Mouse (Mus musculus): Measurements from ENCODE around the gene Vav2. TPM values are rescaled to one million over a fixed set of nuclear protein-coding genes. Genes with fewer than 3 reads are reported as not detected.

The Vav2 gene
- polyA plus RNA-seq, 1 experiment, result 18.8 TPM

DNA sequence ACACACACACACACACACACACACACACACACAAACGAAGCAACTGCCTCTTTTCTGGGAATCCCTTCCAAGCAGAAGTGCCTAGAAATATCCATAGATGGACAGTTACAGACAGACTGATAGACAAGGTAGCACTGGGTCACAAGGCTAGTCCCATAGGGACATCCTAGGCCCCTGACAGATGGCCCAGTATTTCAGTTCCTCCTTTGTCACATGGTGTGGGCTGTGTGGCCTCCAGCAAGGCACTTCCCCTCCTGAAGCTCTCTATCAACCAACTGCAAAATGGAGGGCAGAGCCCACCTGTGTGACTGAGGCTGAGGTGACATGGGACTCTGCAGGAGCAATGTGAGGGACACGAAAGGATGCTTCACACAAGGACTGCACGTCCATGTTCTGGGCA is 115.2 kb downstream of the Vav2 start:
- WGBS, result 63% methylated on average over 3 of the region's 3 CpGs
- Histone ChIP-seq H3K4me3 (replicated peaks; ENCODE audit: control insufficient read depth, low read depth, low read length) (no peak overlapping the region), H3K4me1 (ENCODE audit: control insufficient read depth, insufficient read depth, low read length) (peaks cover 13% of the 10 kb centered on the region), H3K27ac (ENCODE audit: control insufficient read depth, insufficient read depth, low read depth, low read length, poor library complexity) (peak overlapping the region; percentile 74)
- TF ChIP-seq POLR2A (IDR thresholded peaks at IDR 0.05; ENCODE audit: borderline replicate concordance, control insufficient read depth, low read depth, low read length) (no peak), CTCF (IDR thresholded peaks at IDR 0.05; ENCODE audit: control insufficient read depth, insufficient read depth, low read length) (no peak)

DNA sequence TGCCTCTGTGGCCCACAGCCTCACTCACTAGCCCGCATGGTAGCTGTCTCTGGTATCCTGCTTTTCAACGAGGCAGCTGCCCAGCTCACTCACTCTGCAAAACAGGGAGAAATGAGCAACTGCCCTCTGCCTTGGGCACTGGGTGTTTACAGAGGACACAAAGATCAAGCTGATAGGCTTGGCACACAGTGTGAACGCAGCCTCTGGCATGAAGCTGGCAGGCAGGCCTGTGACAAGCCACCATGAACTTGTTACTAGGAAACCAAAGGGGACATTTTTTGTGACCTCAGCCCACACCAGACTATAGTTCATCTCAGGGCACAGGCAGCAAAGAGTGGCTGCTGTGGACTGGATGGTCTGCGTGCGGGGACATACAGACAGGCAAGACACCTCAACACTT is 115.9 kb downstream of the Vav2 start:
- WGBS, result 80% methylated on average over 5 of the region's 5 CpGs
- Histone ChIP-seq H3K4me3 (replicated peaks; ENCODE audit: control insufficient read depth, low read depth, low read length) (no peak overlapping the region), H3K27ac (ENCODE audit: control insufficient read depth, insufficient read depth, low read depth, low read length, poor library complexity) (peak overlapping the region; percentile 74), H3K4me1 (ENCODE audit: control insufficient read depth, insufficient read depth, low read length) (peaks cover 13% of the 10 kb centered on the region)
- TF ChIP-seq CTCF (IDR thresholded peaks at IDR 0.05; ENCODE audit: control insufficient read depth, insufficient read depth, low read length), result no peak
- no peak for TF ChIP-seq POLR2A (IDR thresholded peaks at IDR 0.05; ENCODE audit: borderline replicate concordance, control insufficient read depth, low read depth, low read length)

DNA sequence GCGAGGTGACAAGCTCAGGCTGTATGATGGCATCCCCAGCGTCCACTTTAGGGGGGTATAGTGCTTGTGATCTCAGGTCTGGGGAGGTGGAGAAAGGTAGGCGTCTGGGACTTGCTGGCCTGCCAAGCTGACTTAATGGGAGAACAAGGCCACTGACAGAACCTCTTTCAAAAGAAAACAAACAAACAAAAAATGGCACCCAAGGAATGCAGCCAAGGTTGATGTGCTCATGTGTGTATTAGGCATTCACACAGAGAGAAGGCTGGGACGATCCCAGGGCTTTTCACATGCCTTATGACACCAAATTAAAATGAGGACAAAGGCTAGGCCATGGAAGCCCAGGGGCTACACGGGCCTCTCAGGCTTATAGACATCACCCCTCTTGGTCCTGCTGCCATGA is 116.6 kb downstream of the Vav2 start:
- 74% methylated on average over 5 of the region's 5 CpGs for WGBS
- Histone ChIP-seq H3K4me1 (ENCODE audit: control insufficient read depth, insufficient read depth, low read length) (peaks cover 13% of the 10 kb centered on the region), H3K27ac (ENCODE audit: control insufficient read depth, insufficient read depth, low read depth, low read length, poor library complexity) (peak overlapping the region; percentile 74), H3K4me3 (replicated peaks; ENCODE audit: control insufficient read depth, low read depth, low read length) (no peak overlapping the region)
- TF ChIP-seq POLR2A (IDR thresholded peaks at IDR 0.05; ENCODE audit: borderline replicate concordance, control insufficient read depth, low read depth, low read length), result no peak
- no peak for TF ChIP-seq CTCF (IDR thresholded peaks at IDR 0.05; ENCODE audit: control insufficient read depth, insufficient read depth, low read length)

DNA sequence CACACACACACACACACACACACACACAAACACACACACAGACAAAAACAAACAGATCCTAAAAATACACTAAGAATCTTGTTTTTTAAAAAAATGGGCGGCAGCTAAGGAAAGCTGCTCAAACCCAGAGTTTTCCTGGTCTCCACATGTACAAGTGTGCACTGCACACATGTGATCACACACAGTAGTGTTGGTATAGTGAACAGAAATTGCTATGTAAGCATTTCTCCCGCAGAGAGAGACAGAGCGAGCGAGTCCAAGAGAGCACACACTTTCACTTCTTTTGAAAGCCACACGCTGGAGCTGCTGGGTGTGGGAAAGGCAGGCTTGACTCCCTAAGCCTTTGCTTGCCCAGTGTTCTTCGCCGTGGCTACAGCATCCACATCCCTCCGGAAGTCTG is 120.2 kb downstream of the Vav2 start:
- no peak overlapping the region for H3K27ac ChIP-seq (ENCODE audit: control insufficient read depth, insufficient read depth, low read depth, low read length, poor library complexity)
- WGBS, result 70% methylated on average over 8 of the region's 8 CpGs
- H3K4me3 ChIP-seq (replicated peaks; ENCODE audit: control insufficient read depth, low read depth, low read length), result no peak overlapping the region
- peaks cover 7% of the 10 kb centered on the region for H3K4me1 ChIP-seq (ENCODE audit: control insufficient read depth, insufficient read depth, low read length)
- TF ChIP-seq CTCF (IDR thresholded peaks at IDR 0.05; ENCODE audit: control insufficient read depth, insufficient read depth, low read length), result no peak
- TF ChIP-seq POLR2A (IDR thresholded peaks at IDR 0.05; ENCODE audit: borderline replicate concordance, control insufficient read depth, low read depth, low read length), result no peak

DNA sequence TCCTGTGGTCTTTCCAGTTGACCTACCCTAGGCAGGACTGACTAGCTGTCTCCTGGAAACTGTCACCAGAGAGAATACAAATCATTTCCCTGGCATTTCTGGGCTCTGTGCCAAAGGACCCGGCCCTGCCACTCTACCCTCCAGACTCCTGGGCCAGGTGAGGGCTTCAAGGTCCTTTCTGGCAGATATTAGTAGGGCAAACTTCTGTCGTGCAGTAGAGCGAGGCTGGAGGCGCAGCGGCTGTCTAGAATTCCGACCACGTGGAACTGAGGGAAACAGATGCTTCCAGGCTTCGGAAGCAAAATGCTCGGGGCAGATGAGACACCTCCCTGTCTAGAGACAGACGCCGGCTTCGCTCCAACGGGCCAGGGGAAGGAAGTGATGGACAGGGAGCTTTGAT is 122.1 kb downstream of the Vav2 start:
- 67% methylated on average over 13 of the region's 13 CpGs for WGBS
- Histone ChIP-seq H3K4me1 (ENCODE audit: control insufficient read depth, insufficient read depth, low read length) (peaks cover 1% of the 10 kb centered on the region; the same call in 1 of the 2 replicates), H3K27ac (ENCODE audit: control insufficient read depth, insufficient read depth, low read depth, low read length, poor library complexity) (no peak overlapping the region), H3K4me3 (replicated peaks; ENCODE audit: control insufficient read depth, low read depth, low read length) (no peak overlapping the region)
- no peak for TF ChIP-seq CTCF (IDR thresholded peaks at IDR 0.05; ENCODE audit: control insufficient read depth, insufficient read depth, low read length)

DNA sequence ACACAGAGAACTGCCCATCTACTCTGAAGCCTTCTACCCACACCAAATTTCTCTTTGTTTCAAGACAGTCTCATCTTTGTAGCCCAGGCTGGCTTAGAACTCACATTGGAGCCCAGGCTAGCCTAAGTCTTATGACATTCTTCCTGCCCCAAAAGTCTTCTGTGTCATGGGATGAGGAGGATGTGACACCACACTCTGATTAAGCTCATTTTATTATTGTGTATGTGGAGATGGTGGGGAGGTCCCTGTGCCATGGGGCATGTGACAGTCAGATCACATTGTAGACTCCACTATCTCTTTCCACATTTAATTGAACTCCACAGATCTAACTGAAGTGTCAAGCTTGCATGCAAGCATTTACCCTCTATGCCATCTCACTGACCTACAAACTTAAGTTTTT is 122.8 kb downstream of the Vav2 start:
- no peak overlapping the region for H3K27ac ChIP-seq (ENCODE audit: control insufficient read depth, insufficient read depth, low read depth, low read length, poor library complexity)
- peaks cover 1% of the 10 kb centered on the region; the same call in 1 of the 2 replicates for H3K4me1 ChIP-seq (ENCODE audit: control insufficient read depth, insufficient read depth, low read length)
- H3K4me3 ChIP-seq (replicated peaks; ENCODE audit: control insufficient read depth, low read depth, low read length), result no peak overlapping the region
- no peak for TF ChIP-seq CTCF (IDR thresholded peaks at IDR 0.05; ENCODE audit: control insufficient read depth, insufficient read depth, low read length)
- no peak for TF ChIP-seq POLR2A (IDR thresholded peaks at IDR 0.05; ENCODE audit: borderline replicate concordance, control insufficient read depth, low read depth, low read length)

DNA sequence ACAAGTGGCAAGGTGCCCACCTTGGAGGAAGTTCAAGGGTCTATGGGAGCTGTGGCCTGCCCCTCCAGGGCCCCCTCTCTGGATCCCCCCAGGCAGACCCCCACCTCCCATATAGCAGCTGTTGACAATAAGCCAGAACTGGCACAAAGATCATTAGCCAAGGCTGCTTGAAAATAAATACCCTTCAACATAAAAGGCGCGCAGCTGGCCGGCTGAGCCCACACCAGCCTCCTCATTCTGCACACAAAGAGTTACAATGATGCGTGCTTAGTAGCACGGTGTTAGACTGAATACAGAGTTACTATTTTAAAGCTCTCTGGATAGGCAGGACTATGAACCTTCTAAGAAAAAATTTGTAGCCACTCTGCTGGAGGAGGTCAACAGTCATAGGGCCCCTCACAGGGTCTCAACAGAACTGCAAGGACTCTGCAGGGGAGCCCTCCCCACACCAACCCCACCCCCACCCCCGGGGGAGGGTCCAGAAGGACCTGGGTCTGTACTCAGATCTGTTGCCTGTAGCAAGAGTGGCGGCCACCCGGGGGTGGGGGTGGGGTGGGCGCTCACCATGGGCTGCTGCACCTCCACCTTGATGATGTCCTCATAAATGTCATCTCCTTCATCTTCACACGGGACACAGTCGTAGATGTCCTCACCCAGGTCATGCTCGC is 125.3 kb downstream of the Vav2 start:
- 83% methylated on average over 12 of the region's 12 CpGs for WGBS
- Histone ChIP-seq H3K27ac (ENCODE audit: control insufficient read depth, insufficient read depth, low read depth, low read length, poor library complexity) (no peak overlapping the region), H3K4me3 (replicated peaks; ENCODE audit: control insufficient read depth, low read depth, low read length) (no peak overlapping the region), H3K4me1 (ENCODE audit: control insufficient read depth, insufficient read depth, low read length) (peaks cover 2% of the 10 kb centered on the region)
- TF ChIP-seq CTCF (IDR thresholded peaks at IDR 0.05; ENCODE audit: control insufficient read depth, insufficient read depth, low read length), result no peak

DNA sequence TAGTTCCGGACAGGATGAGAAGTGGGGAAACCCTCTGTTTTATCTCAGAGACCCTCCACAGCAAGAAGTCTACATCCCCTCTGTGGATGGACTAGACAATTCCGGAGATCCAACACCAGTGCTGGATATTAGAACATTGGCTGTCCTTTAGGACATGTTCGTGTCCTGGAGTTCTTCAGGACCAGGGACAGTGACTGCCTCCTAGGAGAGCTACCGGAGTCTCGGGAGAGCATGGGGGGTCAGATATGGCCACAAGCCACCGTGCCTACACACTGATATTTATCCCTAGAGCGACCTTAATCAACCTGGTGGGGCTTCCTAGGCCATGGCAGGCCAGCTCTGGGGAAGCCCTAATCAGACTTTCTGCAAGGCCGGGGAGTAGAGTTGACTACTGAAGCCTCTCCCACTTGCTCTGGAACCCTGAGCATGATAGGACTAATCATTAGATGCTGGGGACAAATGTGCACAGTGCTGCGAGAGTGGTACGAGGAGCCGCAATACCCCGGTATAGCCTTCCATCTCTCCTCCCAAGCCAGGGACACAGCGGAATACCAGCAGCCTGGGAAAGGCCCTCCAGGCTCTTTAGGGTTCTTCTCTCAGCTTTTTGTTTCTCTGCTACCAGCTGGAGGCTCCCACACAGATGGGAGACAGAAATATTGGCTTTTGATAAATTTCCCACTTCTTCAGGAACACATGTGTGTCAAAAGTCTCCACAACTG is 125.9 kb downstream of the Vav2 start:
- Histone ChIP-seq H3K4me1 (ENCODE audit: control insufficient read depth, insufficient read depth, low read length) (peaks cover 2% of the 10 kb centered on the region), H3K4me3 (replicated peaks; ENCODE audit: control insufficient read depth, low read depth, low read length) (no peak overlapping the region), H3K27ac (ENCODE audit: control insufficient read depth, insufficient read depth, low read depth, low read length, poor library complexity) (no peak overlapping the region)
- no peak for TF ChIP-seq POLR2A (IDR thresholded peaks at IDR 0.05; ENCODE audit: borderline replicate concordance, control insufficient read depth, low read depth, low read length)
- WGBS, result 85% methylated on average over 13 of the region's 13 CpGs

All from bone marrow, adult 2 months (tissue).